Mouse (Mus musculus): ENCODE measurements around the gene Gm11554. TPM values are rescaled to one million over a fixed set of nuclear protein-coding genes. Genes with fewer than 3 reads are reported as not detected.
"Not testable (repeated sequence)": the region's sequence is repeated elsewhere in the genome, so short reads cannot be mapped to it uniquely, and the experiment has no call there.

Gene Gm11554
- not detected for polyA plus RNA-seq (2012; fragmentation: generic; extraction: Trizol)
- long read RNA-seq, experiment 1: 0 reads
- long read RNA-seq, experiment 2: 0 reads

GRCm38 (mm10) chr11:99804346-99804745, at the start of gene Gm11554:
Gene Gm11554 (minus strand): TSS chr11:99804446.
- not testable (repeated sequence) for H3K27me3 ChIP-seq (ENCODE audit: control insufficient read depth, insufficient read depth, insufficient read length); H3K79me2 ChIP-seq (ENCODE audit: control insufficient read depth, insufficient read depth); H3K79me3 ChIP-seq (ENCODE audit: low read depth); H3K36me3 ChIP-seq (ENCODE audit: control insufficient read depth, insufficient read depth); H3ac ChIP-seq (ENCODE audit: control insufficient read depth, insufficient read length, low read depth); H3K4me3 ChIP-seq (ENCODE audit: insufficient read depth, poor library complexity, severe bottlenecking)

GRCm38 (mm10) chr11:99851508-99851907, 47.3 kb upstream of the Gm11554 start, which contains the start of gene Krtap4-16:
Gene Krtap4-16 (minus strand): TSS chr11:99851608.
- no peaks in the 10 kb centered on the region for H3K27me3 ChIP-seq (ENCODE audit: control insufficient read depth, insufficient read depth, insufficient read length)
- TF ChIP-seq MYOD1 (IDR thresholded peaks at IDR 0.05; ENCODE audit: control insufficient read depth, insufficient read length, low read depth): no peak
- no peak for TF ChIP-seq MYOG (IDR thresholded peaks at IDR 0.05; ENCODE audit: control insufficient read depth, extremely low read depth, insufficient read length)
- no peak for TF ChIP-seq FOSL1 (IDR thresholded peaks at IDR 0.05; ENCODE audit: insufficient read depth, low read length, poor library complexity, severe bottlenecking)
- no peak for TF ChIP-seq USF1 (IDR thresholded peaks at IDR 0.05; ENCODE audit: low read depth)
- no peak for TF ChIP-seq CTCF (IDR thresholded peaks at IDR 0.05; ENCODE audit: control insufficient read depth, insufficient read depth, insufficient read length)
- no peak for TF ChIP-seq CEBPB (IDR thresholded peaks at IDR 0.05; ENCODE audit: low read depth)
- TF ChIP-seq MAX (IDR thresholded peaks at IDR 0.05): no peak
- H3K79me3 ChIP-seq (ENCODE audit: low read depth): no peaks in the 10 kb centered on the region
- H3K36me3 ChIP-seq (ENCODE audit: control insufficient read depth, insufficient read depth): no peaks in the 10 kb centered on the region
- no peaks in the 10 kb centered on the region for H3K79me2 ChIP-seq (ENCODE audit: control insufficient read depth, insufficient read depth)
- H3K4me3 ChIP-seq (ENCODE audit: insufficient read depth, poor library complexity, severe bottlenecking): no peak within 1 kb of the TSS
- no peak within 1 kb of the TSS for H3ac ChIP-seq (ENCODE audit: control insufficient read depth, insufficient read length, low read depth)

- Histone ChIP-seq H3ac (ENCODE audit: control insufficient read depth, insufficient read length, low read depth) (no peak overlapping the region), H3K79me3 (ENCODE audit: low read depth) (no peaks in the 10 kb centered on the region), H3K36me3 (ENCODE audit: control insufficient read depth, insufficient read depth) (no peaks in the 10 kb centered on the region), H3K79me2 (ENCODE audit: control insufficient read depth, insufficient read depth) (no peaks in the 10 kb centered on the region), H3K27me3 (ENCODE audit: control insufficient read depth, insufficient read depth, insufficient read length) (no peaks in the 10 kb centered on the region), H3K4me3 (ENCODE audit: insufficient read depth, poor library complexity, severe bottlenecking) (no peak overlapping the region)
- peak; percentile 86 for TF ChIP-seq MYOD1 (IDR thresholded peaks at IDR 0.05; ENCODE audit: control insufficient read depth, insufficient read length, low read depth)
- no peak for TF ChIP-seq MAX (IDR thresholded peaks at IDR 0.05)
Observed at GRCm38 (mm10) chr11:99846746-99847145, 42.5 kb upstream of the Gm11554 start.

- H3K27me3 ChIP-seq (ENCODE audit: control insufficient read depth, insufficient read depth, insufficient read length): peaks cover 7% of the 10 kb centered on the region
- TF ChIP-seq MYOG (IDR thresholded peaks at IDR 0.05; ENCODE audit: control insufficient read depth, extremely low read depth, insufficient read length): no peak
- no peak for TF ChIP-seq MYOD1 (IDR thresholded peaks at IDR 0.05; ENCODE audit: control insufficient read depth, insufficient read length, low read depth)
- no peak for TF ChIP-seq USF1 (IDR thresholded peaks at IDR 0.05; ENCODE audit: low read depth)
- no peak for TF ChIP-seq FOSL1 (IDR thresholded peaks at IDR 0.05; ENCODE audit: insufficient read depth, low read length, poor library complexity, severe bottlenecking)
- TF ChIP-seq MAX (IDR thresholded peaks at IDR 0.05): no peak
- TF ChIP-seq CEBPB (IDR thresholded peaks at IDR 0.05; ENCODE audit: low read depth): no peak
- TF ChIP-seq CTCF (IDR thresholded peaks at IDR 0.05; ENCODE audit: control insufficient read depth, insufficient read depth, insufficient read length): no peak
Observed at GRCm38 (mm10) chr11:99842185-99842584, 37.9 kb upstream of the Gm11554 start.

GRCm38 (mm10) chr11:99837966-99838365, 33.7 kb upstream of the Gm11554 start, which contains the start of gene 2300003K06Rik:
Gene 2300003K06Rik (minus strand): TSS chr11:99838066.
- no peak within 1 kb of the TSS for H3K4me3 ChIP-seq (ENCODE audit: insufficient read depth, poor library complexity, severe bottlenecking)
- H3K27me3 ChIP-seq (ENCODE audit: control insufficient read depth, insufficient read depth, insufficient read length): peaks cover 9% of the 10 kb centered on the region
- no peak within 1 kb of the TSS for H3ac ChIP-seq (ENCODE audit: control insufficient read depth, insufficient read length, low read depth)
- H3K36me3 ChIP-seq (ENCODE audit: control insufficient read depth, insufficient read depth): no peaks in the 10 kb centered on the region
- no peaks in the 10 kb centered on the region for H3K79me3 ChIP-seq (ENCODE audit: low read depth)
- no peaks in the 10 kb centered on the region for H3K79me2 ChIP-seq (ENCODE audit: control insufficient read depth, insufficient read depth)
- TF ChIP-seq MYOG (IDR thresholded peaks at IDR 0.05; ENCODE audit: control insufficient read depth, extremely low read depth, insufficient read length) (no peak), USF1 (IDR thresholded peaks at IDR 0.05; ENCODE audit: low read depth) (no peak), FOSL1 (IDR thresholded peaks at IDR 0.05; ENCODE audit: insufficient read depth, low read length, poor library complexity, severe bottlenecking) (no peak), MAX (IDR thresholded peaks at IDR 0.05) (no peak), MYOD1 (IDR thresholded peaks at IDR 0.05; ENCODE audit: control insufficient read depth, insufficient read length, low read depth) (no peak), CEBPB (IDR thresholded peaks at IDR 0.05; ENCODE audit: low read depth) (no peak), CTCF (IDR thresholded peaks at IDR 0.05; ENCODE audit: control insufficient read depth, insufficient read depth, insufficient read length) (no peak)

More at GRCm38 (mm10) chr11:99842185-99842584, 37.9 kb upstream of the Gm11554 start:
- no peak overlapping the region for H3K4me3 ChIP-seq (ENCODE audit: insufficient read depth, poor library complexity, severe bottlenecking)
- no peaks in the 10 kb centered on the region for H3K36me3 ChIP-seq (ENCODE audit: control insufficient read depth, insufficient read depth)
- H3ac ChIP-seq (ENCODE audit: control insufficient read depth, insufficient read length, low read depth): no peak overlapping the region
- no peaks in the 10 kb centered on the region for H3K79me2 ChIP-seq (ENCODE audit: control insufficient read depth, insufficient read depth)
- H3K79me3 ChIP-seq (ENCODE audit: low read depth): no peaks in the 10 kb centered on the region

- not testable (repeated sequence) for H3K36me3 ChIP-seq (ENCODE audit: control insufficient read depth, insufficient read depth); H3ac ChIP-seq (ENCODE audit: control insufficient read depth, insufficient read length, low read depth); H3K79me2 ChIP-seq (ENCODE audit: control insufficient read depth, insufficient read depth); H3K27me3 ChIP-seq (ENCODE audit: control insufficient read depth, insufficient read depth, insufficient read length); H3K79me3 ChIP-seq (ENCODE audit: low read depth); H3K4me3 ChIP-seq (ENCODE audit: insufficient read depth, poor library complexity, severe bottlenecking)
Observed at GRCm38 (mm10) chr11:99815566-99815965, 11.3 kb upstream of the Gm11554 start, which contains the start of gene Gm11564. Gene Gm11564 (minus strand): TSS chr11:99815666.

- not testable (repeated sequence) for H3ac ChIP-seq (ENCODE audit: control insufficient read depth, insufficient read length, low read depth); H3K4me3 ChIP-seq (ENCODE audit: insufficient read depth, poor library complexity, severe bottlenecking); H3K79me2 ChIP-seq (ENCODE audit: control insufficient read depth, insufficient read depth); H3K36me3 ChIP-seq (ENCODE audit: control insufficient read depth, insufficient read depth); H3K27me3 ChIP-seq (ENCODE audit: control insufficient read depth, insufficient read depth, insufficient read length); H3K79me3 ChIP-seq (ENCODE audit: low read depth)
Observed at GRCm38 (mm10) chr11:99809792-99810191, 5.5 kb upstream of the Gm11554 start, which contains the start of gene Krtap4-13. Gene Krtap4-13 (minus strand): TSS chr11:99809892.

GRCm38 (mm10) chr11:99798832-99799231, 5.4 kb downstream of the Gm11554 start, which contains the start of gene Gm11569:
Gene Gm11569 (minus strand): TSS chr11:99798932.
- not testable (repeated sequence) for H3ac ChIP-seq (ENCODE audit: control insufficient read depth, insufficient read length, low read depth); H3K27me3 ChIP-seq (ENCODE audit: control insufficient read depth, insufficient read depth, insufficient read length); H3K36me3 ChIP-seq (ENCODE audit: control insufficient read depth, insufficient read depth); H3K79me3 ChIP-seq (ENCODE audit: low read depth); H3K4me3 ChIP-seq (ENCODE audit: insufficient read depth, poor library complexity, severe bottlenecking); H3K79me2 ChIP-seq (ENCODE audit: control insufficient read depth, insufficient read depth)

Data from C2C12 (cell line).